Mouse (Mus musculus) C2C12 (cell line): ENCODE data around the gene Emcn. TPM values are rescaled to one million over a fixed set of nuclear protein-coding genes. Genes with fewer than 3 reads are reported as not detected.

ENCODE experiments used
- H3K27me3 ChIP-seq: one replicate; pipeline ENCODE4 v1.6.1; 2011; ENCODE audit not compliant: control insufficient read depth, insufficient read depth, insufficient read length
- H3K36me3 ChIP-seq: one replicate; pipeline ENCODE4 v1.6.1; 2011; ENCODE audit not compliant: control insufficient read depth, insufficient read depth
- H3K4me3 ChIP-seq: one replicate; pipeline ENCODE4 v1.5.1; 2011; ENCODE audit warnings: mild to moderate bottlenecking, control low read depth; ENCODE audit not compliant: poor library complexity, insufficient read depth, severe bottlenecking
- H3K79me2 ChIP-seq: one replicate; pipeline ENCODE4 v1.6.1; 2011; ENCODE audit not compliant: control insufficient read depth, insufficient read depth
- H3K79me3 ChIP-seq: one replicate; pipeline ENCODE4 v1.6.1; 2011; ENCODE audit warnings: low read depth, control low read depth
- H3ac ChIP-seq: one replicate; pipeline ENCODE3; 2011; ENCODE audit warnings: low read depth; ENCODE audit not compliant: control insufficient read depth, insufficient read length
- CEBPB ChIP-seq: IDR thresholded peaks from one replicate; pipeline ENCODE4 v1.6.1; 2011; ENCODE audit warnings: low read depth, mild to moderate bottlenecking, control low read depth, moderate library complexity
- CTCF ChIP-seq: IDR thresholded peaks from one replicate; pipeline ENCODE4 v1.5.1; 2011; ENCODE audit not compliant: control insufficient read depth, insufficient read depth, insufficient read length
- FOSL1 ChIP-seq: IDR thresholded peaks from one replicate; pipeline ENCODE4 v1.8.0; 2011; ENCODE audit warnings: mild to moderate bottlenecking, low read length; ENCODE audit not compliant: poor library complexity, insufficient read depth, severe bottlenecking
- MAX ChIP-seq: IDR thresholded peaks from one replicate; pipeline ENCODE4 v1.6.1; 2011; ENCODE audit warnings: mild to moderate bottlenecking, control low read depth
- MYOD1 ChIP-seq: IDR thresholded peaks from one replicate; pipeline ENCODE4 v1.6.1; 2011; ENCODE audit warnings: low read depth; ENCODE audit not compliant: control insufficient read depth, insufficient read length
- MYOG ChIP-seq: IDR thresholded peaks from one replicate; pipeline ENCODE4 v1.6.1; 2011; ENCODE audit not compliant: control insufficient read depth, insufficient read length; ENCODE audit errors: extremely low read depth
- USF1 ChIP-seq: IDR thresholded peaks from one replicate; pipeline ENCODE4 v1.6.1; 2011; ENCODE audit warnings: low read depth, mild to moderate bottlenecking, control low read depth, moderate library complexity
- polyA plus RNA-seq: library from polyadenylated mRNA; unstranded; fragments of >200 nt; fragmentation: generic; extraction: Trizol; gene quantifications from one replicate; pipeline ENCODE4 v1.2.1, GENCODE M21; 2012; ENCODE audit warnings: missing spikeins

Emcn gene
- polyA plus RNA-seq, 1 experiment: not detected

DNA sequence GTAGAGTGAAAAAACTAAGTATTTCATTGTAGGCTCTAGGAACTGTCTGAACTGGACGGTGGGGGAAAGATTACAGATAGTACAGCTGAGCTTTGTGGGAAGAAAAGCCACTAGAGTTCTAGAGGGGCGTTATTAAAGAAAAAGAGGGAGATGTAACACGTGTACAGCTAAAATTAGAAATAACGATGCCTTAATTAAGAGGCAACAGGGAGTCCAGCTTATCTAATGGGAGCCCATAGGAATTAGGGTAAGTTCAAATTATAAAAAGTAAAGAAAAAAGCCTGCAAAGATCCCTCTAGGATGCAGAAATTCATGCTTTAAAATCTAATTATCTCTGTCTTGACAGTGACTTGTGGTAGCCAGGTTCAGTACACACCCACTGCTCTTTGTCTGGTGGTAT lies 15.8 kb downstream of the Emcn start:
- Histone ChIP-seq H3K79me3 (no peaks in the 10 kb centered on the region), H3K79me2 (no peaks in the 10 kb centered on the region), H3K36me3 (no peaks in the 10 kb centered on the region), H3K4me3 (no peak overlapping the region), H3ac (no peak overlapping the region), H3K27me3 (no peaks in the 10 kb centered on the region)
- TF ChIP-seq CEBPB (no peak), MYOG (no peak), MYOD1 (no peak), FOSL1 (no peak)

DNA sequence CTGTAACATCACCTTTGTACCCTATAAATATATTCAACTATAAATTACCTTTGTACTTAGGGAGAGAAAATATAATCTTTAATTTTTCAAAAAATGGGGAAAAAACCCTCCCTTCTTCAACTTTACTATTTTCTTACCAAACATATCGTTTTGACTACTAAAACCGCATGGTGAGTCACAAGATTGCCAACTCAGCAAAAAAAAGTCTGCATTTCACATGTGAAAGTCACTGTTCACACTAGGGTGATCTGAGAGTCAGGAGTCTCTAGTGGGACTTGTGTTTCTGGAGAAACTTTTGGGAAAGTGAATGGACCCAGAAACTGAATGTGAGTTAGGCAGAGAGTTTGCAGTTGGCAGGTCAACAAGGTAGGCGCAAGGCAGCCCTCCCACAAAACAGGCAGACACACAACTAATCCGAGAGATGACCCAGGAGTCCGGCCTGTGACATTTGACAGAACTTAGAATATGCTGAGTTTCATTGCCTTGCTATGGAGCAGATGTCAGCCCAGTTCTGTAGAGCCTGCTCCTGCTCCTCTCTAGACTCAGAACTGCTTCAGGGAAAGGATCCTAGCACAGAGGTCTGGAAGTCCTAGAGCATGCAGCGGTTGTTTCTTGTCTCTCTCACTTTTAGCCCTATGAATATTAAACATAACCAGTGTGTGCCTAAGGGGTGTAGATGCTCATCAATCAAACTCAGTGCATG lies 26.4 kb downstream of the Emcn start:
- Histone ChIP-seq H3K79me2 (no peaks in the 10 kb centered on the region), H3ac (no peak overlapping the region), H3K79me3 (no peaks in the 10 kb centered on the region), H3K27me3 (no peaks in the 10 kb centered on the region), H3K36me3 (no peaks in the 10 kb centered on the region), H3K4me3 (no peak overlapping the region)
- TF ChIP-seq MAX (no peak), CTCF (no peak), USF1 (no peak), MYOD1 (no peak), CEBPB (no peak), FOSL1 (no peak), MYOG (no peak)

DNA sequence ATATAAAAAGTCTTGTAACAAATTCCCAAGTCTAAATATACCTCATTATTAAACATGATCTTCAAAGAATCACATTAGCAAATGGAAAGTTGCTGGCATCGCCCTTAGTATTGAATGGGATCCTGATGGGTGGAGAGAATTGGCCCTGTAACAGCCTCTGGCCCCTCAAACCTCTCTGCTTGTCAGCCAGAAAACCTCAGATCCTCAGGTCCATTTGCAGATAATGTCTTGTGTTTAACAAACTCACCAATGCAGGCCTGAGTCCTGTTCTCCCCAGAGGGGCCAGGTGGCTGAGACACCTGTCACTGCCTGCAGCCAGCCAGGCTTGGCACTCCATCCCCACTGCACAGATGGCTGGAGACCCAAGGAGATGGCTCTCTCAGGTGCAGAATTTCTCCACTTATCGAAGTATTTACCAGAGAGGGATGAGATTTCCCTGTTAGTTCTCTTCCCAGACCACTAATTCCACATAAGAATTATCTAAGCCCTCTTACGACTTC lies 27.0 kb downstream of the Emcn start:
- no peak for TF ChIP-seq MYOG
- no peak overlapping the region for H3ac ChIP-seq
- no peaks in the 10 kb centered on the region for H3K79me3 ChIP-seq
- no peaks in the 10 kb centered on the region for H3K79me2 ChIP-seq
- no peaks in the 10 kb centered on the region for H3K36me3 ChIP-seq
- H3K4me3 ChIP-seq: no peak overlapping the region
- H3K27me3 ChIP-seq: no peaks in the 10 kb centered on the region

DNA sequence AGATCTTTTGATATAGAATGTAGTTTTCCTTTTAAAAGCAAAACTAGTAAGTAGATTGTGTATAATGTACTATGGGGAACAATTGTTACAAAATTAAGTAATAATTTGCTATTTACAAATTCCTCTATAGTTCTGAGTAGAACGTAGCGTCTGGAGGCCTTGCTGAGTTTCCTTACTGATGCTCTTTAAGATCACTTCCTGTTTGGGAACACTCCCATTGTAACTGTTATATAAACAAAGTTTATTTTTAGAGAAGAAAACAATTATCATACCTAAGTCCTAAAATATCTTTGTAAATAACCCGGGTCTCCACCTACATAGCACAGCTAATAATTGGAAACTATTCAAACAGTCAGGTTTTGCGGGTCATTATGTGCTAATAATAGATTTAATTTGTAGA lies 32.0 kb downstream of the Emcn start:
- H3K36me3 ChIP-seq: no peaks in the 10 kb centered on the region
- H3ac ChIP-seq: no peak overlapping the region
- no peak overlapping the region for H3K4me3 ChIP-seq
- no peaks in the 10 kb centered on the region for H3K79me2 ChIP-seq
- no peaks in the 10 kb centered on the region for H3K79me3 ChIP-seq
- no peaks in the 10 kb centered on the region for H3K27me3 ChIP-seq
- TF ChIP-seq MYOG (no peak), CTCF (no peak), FOSL1 (no peak), CEBPB (no peak), USF1 (no peak), MAX (no peak), MYOD1 (no peak)

DNA sequence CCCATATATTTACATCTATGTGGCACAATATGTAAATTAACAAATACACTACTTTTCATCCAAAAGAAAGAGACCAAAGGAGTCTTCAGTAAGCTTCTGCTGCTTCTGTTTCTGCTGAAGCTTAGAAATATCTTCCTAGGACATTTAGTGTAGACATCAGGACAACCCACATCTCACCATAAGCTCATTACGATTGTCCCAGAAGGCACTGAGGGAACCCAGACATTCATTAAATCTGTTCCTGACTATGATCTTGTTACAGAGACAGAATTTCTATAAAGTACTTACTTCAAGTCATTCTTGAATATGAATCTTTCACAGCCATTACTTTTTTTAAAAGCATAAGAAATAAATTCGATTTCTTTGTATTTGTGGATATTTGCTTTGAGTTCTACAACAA lies 41.4 kb downstream of the Emcn start:
- no peak overlapping the region for H3ac ChIP-seq
- H3K27me3 ChIP-seq: no peaks in the 10 kb centered on the region
- TF ChIP-seq CTCF (no peak), CEBPB (no peak), FOSL1 (no peak), USF1 (no peak), MYOD1 (no peak), MYOG (no peak), MAX (no peak)
- H3K36me3 ChIP-seq: no peaks in the 10 kb centered on the region
- H3K79me3 ChIP-seq: no peaks in the 10 kb centered on the region
- no peaks in the 10 kb centered on the region for H3K79me2 ChIP-seq
- no peak overlapping the region for H3K4me3 ChIP-seq

DNA sequence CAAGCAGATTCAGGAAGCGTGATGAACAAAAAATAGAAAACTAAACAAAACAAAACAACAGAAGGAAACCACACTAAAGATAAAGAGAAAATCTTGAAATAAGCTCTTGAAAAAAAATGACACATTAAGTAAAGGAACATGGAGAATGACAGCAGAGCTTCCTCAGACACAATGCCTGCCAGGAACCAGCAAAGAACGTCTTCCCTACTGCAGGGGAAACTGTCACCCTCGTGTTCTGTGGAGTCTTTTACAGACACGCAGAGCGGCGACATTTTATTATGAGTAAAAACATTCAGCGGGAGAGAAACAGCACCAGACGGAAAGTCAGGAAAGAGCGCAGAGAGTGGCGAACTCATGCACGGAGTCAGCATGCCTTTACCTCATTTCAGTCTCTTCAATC lies 54.7 kb downstream of the Emcn start:
- no peak overlapping the region for H3K4me3 ChIP-seq
- H3ac ChIP-seq: no peak overlapping the region
- H3K79me3 ChIP-seq: no peaks in the 10 kb centered on the region
- H3K27me3 ChIP-seq: no peaks in the 10 kb centered on the region
- TF ChIP-seq MAX (no peak), USF1 (no peak)
- no peaks in the 10 kb centered on the region for H3K36me3 ChIP-seq
- H3K79me2 ChIP-seq: no peaks in the 10 kb centered on the region
